Mouse (Mus musculus) kidney, postnatal 36 days (tissue): Measurements from ENCODE around the gene Zfand6.

Experiments used
- DNase-seq, 2 experiments: peaks; one replicate each; pipeline ENCODE4 v3.0.0; 2021 to 2022; ENCODE audit warnings: mixed read lengths in 2 of 2

The Zfand6 gene

GRCm38 (mm10) chr7:84649016-84649415 is 40.7 kb downstream of the Zfand6 start:
- no peak for DNase-seq

- no peak for DNase-seq
These were observed 43.5 kb downstream of the Zfand6 start for GRCm38 (mm10) chr7:84646256-84646655.

- DNase-seq = no peak
These were observed 46.3 kb downstream of the Zfand6 start for GRCm38 (mm10) chr7:84643270-84643998.

GRCm38 (mm10) chr7:84642159-84642928 is 47.4 kb downstream of the Zfand6 start:
- peak in 1 of 2 experiments; percentile 29 for DNase-seq

GRCm38 (mm10) chr7:84636939-84637338 is 52.8 kb downstream of the Zfand6 start:
- DNase-seq = no peak

- no peak for DNase-seq
These were observed 57.9 kb downstream of the Zfand6 start for GRCm38 (mm10) chr7:84631878-84632277.

DNA sequence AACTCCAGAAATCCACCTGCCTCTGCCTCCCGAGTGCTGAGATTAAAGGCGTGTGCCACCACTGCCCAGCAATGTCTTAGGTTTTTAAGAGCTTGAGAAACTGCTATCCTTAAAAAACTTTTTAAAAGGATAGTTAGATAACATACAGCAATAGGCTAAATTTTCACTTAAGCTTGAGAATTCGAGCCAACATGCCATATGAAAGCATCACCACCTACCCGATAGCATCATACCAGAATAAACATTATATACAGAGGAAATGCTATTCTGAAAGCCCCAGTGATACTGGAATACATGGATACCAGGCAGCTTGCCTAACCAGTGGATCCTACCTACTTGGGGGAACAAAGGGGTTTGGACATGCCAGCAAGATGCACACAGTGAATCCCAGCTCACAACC is 66.0 kb downstream of the Zfand6 start:
- DNase-seq = no peak

DNA sequence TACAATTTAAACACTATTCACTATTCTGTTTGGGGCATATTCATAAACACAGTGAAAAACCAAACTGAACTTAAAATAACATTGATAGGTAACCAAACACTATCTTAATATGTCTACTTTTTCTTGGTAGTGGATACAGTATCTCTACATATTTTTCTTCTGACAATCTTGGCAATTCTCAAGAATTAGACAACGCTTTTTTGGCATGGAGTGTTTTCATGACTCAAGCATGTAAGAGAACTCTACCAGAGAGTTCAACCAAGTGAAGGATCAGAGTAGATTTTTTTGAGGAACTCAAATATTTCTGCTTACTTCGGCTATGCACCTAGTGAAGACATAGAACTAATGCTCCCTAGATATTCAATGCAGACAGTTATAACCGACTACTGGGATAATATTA is 68.8 kb downstream of the Zfand6 start:
- DNase-seq = no peak

- no peak for DNase-seq
These were observed 70.8 kb downstream of the Zfand6 start for GRCm38 (mm10) chr7:84618951-84619350.

GRCm38 (mm10) chr7:84612445-84612844 is 77.3 kb downstream of the Zfand6 start:
- DNase-seq = no peak

GRCm38 (mm10) chr7:84611609-84612008 is 78.2 kb downstream of the Zfand6 start:
- no peak for DNase-seq

DNA sequence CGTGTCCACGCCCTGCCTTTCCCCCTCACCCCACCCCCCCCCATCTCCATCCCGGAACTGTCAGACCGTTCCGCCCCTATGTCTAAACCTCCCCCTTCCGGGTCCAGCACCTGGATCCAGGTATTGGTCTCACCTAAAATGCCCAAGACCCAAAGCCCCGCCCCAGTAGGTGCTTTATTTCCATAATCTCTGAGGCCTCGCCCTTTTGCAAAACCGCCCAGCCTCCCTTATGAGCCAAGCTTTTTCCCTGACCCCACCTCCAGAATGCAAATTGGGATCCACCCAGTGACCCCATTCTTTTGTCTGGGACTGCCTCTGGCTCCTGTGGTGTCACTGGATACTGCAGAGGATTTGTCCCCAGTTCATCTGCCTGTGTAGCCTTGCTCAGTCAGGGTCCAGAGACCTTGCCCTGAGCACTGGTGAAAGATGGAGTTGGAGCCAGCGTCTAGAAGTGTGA is 83.4 kb downstream of the Zfand6 start, which contains the start of gene Fah:
Gene Fah, minus strand, starts transcription at position 430 of the 457 bp plus-strand sequence.
- peak; percentile 79 to 87 for DNase-seq

GRCm38 (mm10) chr7:84605704-84606292 is 84.0 kb downstream of the Zfand6 start:
- DNase-seq = peak; percentile 96 to 97

GRCm38 (mm10) chr7:84605033-84605687 is 84.6 kb downstream of the Zfand6 start:
- DNase-seq = peak in 1 of 2 experiments; percentile 40

DNA sequence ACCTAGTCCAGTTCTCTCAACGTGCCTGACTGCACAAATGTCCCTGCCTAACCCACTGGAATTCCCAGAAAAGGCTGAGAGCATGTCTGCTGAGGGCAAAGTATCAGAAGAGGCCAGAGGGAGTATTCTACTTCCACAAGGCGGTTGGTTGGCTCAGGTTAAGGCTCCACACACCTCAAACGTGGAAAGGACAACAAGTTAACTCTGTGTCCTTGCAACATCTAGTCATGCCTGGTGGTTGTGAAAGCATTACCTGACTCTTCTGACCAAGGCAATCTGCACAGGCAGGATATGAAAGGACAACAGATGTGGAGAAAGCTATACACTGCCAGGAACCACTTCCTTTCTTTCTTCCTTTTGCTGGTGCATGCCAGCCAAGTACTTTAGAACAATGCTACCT is 85.3 kb downstream of the Zfand6 start:
- peak; percentile 73 to 87 for DNase-seq

- no peak for DNase-seq
These were observed 88.4 kb downstream of the Zfand6 start for GRCm38 (mm10) chr7:84601331-84601730.

GRCm38 (mm10) chr7:84600631-84601030 is 89.1 kb downstream of the Zfand6 start:
- DNase-seq = no peak

GRCm38 (mm10) chr7:84596633-84597032 is 93.1 kb downstream of the Zfand6 start:
- DNase-seq = no peak

DNA sequence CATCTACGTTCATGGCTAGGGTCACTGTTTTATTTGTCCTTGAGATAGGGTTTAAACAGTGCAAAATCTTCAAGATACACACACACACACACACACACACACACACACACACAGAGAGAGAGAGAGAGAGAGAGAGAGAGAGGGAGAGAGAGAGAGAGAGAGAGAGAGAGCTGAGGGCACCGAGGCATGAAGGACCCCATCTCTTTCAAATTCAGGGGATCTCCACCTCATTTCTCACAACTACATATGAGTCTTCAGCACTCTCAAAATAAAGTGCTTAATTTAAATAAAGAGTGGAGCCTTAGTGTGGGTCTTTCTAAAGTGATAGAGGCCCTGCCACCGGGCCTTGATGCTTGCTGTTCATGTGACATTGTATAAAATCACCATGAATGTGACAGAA is 93.8 kb downstream of the Zfand6 start:
- DNase-seq = no peak

GRCm38 (mm10) chr7:84594917-84595303 is 94.8 kb downstream of the Zfand6 start:
- no peak for DNase-seq

DNA sequence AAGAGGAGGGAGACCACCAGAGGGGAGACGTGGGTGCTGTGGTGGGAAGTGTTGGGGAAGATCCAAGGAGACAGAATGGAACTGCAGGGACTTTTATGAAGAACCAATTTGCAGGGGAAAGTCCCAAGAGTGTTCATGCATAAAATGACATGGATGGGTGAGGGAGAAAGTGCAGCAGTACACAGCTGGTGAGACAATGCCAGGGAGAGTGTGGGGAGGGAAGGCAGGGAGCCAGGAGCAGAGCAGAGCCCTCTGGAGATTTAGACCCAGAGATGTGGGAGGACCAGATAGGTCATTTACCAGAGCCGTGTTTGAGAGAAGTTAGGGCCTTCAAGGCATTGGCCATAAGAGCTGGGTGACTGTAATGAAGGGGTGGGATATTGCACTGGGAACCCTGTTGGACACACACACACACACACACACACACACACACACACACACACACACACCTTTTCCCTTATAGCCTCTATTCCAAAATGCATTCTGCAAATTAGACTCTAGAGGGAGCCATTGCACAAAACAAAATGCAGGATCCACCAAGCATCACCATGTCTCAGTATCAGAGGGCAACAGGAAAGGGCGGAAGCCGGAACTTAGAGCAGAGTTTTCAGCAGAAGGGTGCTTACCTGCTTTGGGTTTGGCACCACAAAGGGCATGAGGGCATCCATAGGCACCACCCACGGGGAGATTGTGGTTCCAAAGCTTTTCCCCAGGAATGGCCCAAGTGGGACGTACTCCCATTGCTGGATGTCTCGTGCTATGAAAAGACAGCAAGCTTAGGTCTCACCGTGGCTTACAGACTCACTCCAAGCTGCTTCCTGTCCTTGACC is 95.5 kb downstream of the Zfand6 start:
- DNase-seq = peak; percentile 40 to 51

DNA sequence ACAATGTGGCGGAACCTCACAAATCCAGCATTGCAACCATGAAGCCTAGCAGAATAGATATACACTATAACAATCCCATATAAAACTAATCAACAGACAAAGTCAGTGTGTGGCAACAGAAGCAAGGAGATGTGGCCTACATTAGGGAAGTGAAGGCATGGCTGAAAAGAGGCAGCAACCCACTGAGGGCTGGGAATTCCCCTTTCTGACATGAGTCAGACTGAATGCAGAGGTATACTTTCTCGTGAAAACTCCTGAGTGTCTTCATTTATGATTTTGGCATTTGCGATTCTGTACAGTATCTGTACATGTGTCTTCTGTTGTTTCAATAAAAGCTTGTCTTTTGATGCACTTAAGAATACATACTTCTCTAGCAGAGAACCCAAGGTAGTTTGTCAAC is 98.4 kb downstream of the Zfand6 start:
- no peak for DNase-seq
